Mouse (Mus musculus): ENCODE results near the gene Rufy2. TPM values are rescaled to one million over a fixed set of nuclear protein-coding genes. Genes with fewer than 3 reads are reported as not detected.

Rufy2 gene
- polyA plus RNA-seq, 1 experiment from 2014 or later, result 61.2 TPM

DNA sequence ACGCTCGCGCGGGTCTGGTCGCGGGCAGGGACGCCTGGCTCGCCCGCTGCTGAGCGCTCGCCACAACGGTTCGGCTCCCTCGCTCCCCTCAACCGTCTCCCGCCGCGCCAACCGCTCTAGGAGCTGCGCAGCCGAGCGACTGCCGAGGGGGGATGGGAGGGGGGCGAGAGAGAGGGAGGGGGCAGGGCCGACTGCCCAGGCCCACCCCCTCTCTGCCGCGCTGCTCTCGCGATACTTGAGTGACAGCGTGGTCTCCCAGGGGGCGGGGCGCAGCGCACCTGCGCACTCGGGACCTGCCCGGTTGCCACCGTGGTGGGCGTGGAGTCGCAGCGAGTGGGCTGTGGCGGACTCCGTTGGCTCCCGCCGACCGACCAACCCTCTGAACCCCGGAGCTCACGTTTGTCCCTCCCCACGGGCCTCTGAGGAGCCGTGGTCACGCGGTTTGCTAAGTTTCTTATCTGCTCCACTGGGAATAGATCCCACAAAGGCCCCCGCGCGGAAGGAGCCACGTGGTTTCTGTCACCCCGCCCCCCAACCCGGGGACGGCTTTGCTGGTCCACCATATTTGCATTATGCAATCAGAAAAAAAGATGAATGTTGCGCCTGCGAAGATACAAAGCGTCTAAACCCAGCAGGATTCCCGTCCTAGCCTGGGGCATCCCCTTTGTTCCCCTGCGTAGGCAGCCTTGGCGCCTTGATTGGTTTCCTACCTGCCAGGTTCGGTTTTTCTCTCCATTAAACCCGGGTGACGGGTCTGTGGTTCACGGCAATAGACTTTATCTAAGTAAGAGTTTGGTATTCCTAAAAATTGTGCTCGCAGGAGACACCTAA lies 43.9 kb downstream of the Rufy2 start, which contains the start of the genes Hnrnph3 and Pbld2:
TSS of gene Hnrnph3 (minus strand) at position 469 of the 831 bp plus-strand sequence.
TSS of gene Pbld2 (plus strand) at position 567 of the 831 bp plus-strand sequence.
- H3K9ac ChIP-seq (ENCODE audit: low read depth, low read length), result peak within 1 kb of the TSS; percentile 98
- H3K4me1 ChIP-seq (ENCODE audit: control insufficient read depth, insufficient read depth, low read length), result peaks cover 58% of the 10 kb centered on the region
- peak within 1 kb of the TSS; percentile 100 for H3K27ac ChIP-seq (ENCODE audit: low read length)
- H3K4me2 ChIP-seq (ENCODE audit: low read length), result peak within 1 kb of the TSS; percentile 74
- H3K9me3 ChIP-seq (replicated peaks; ENCODE audit: control insufficient read depth, low read length, poor library complexity, severe bottlenecking), result no peaks in the 10 kb centered on the region
- no peaks in the 10 kb centered on the region for H3K36me3 ChIP-seq (ENCODE audit: control insufficient read depth, insufficient read depth, low read length)
- no peaks in the 10 kb centered on the region for H3K27me3 ChIP-seq (ENCODE audit: control insufficient read depth, insufficient read depth, low read depth, low read length)
- peak within 1 kb of the TSS; percentile 96 for H3K4me3 ChIP-seq (ENCODE audit: low read depth, low read length)
- ATAC-seq, result peak; percentile 93
- WGBS, result under 1% methylated on average over 64 of the region's 69 CpGs

- 0% methylated on average over 8 of the region's 8 CpGs for WGBS
- H3K4me3 ChIP-seq (ENCODE audit: low read depth, low read length), result peak overlapping the region; percentile 96
Measured at GRCm38 (mm10) chr10:63024580-63024910, 44.5 kb downstream of the Rufy2 start.

GRCm38 (mm10) chr10:63025016-63025415 lies 45.0 kb downstream of the Rufy2 start:
- Histone ChIP-seq H3K27me3 (ENCODE audit: control insufficient read depth, insufficient read depth, low read depth, low read length) (no peaks in the 10 kb centered on the region), H3K4me1 (ENCODE audit: control insufficient read depth, insufficient read depth, low read length) (peaks cover 53% of the 10 kb centered on the region), H3K27ac (ENCODE audit: low read length) (peak overlapping the region; percentile 100), H3K9ac (ENCODE audit: low read depth, low read length) (peak overlapping the region; percentile 78), H3K9me3 (replicated peaks; ENCODE audit: control insufficient read depth, low read length, poor library complexity, severe bottlenecking) (no peaks in the 10 kb centered on the region), H3K4me3 (ENCODE audit: low read depth, low read length) (peak overlapping the region; percentile 96), H3K4me2 (ENCODE audit: low read length) (peak overlapping the region; percentile 74), H3K36me3 (ENCODE audit: control insufficient read depth, insufficient read depth, low read length) (no peaks in the 10 kb centered on the region)
- 22% methylated on average over 2 of the region's 2 CpGs for WGBS
- no peak for ATAC-seq

More at GRCm38 (mm10) chr10:63024580-63024910, 44.5 kb downstream of the Rufy2 start:
- Histone ChIP-seq H3K4me2 (ENCODE audit: low read length) (peak overlapping the region; percentile 74), H3K27ac (ENCODE audit: low read length) (peak overlapping the region; percentile 100), H3K9ac (ENCODE audit: low read depth, low read length) (peak overlapping the region; percentile 78), H3K36me3 (ENCODE audit: control insufficient read depth, insufficient read depth, low read length) (no peaks in the 10 kb centered on the region), H3K27me3 (ENCODE audit: control insufficient read depth, insufficient read depth, low read depth, low read length) (no peaks in the 10 kb centered on the region), H3K9me3 (replicated peaks; ENCODE audit: control insufficient read depth, low read length, poor library complexity, severe bottlenecking) (no peaks in the 10 kb centered on the region), H3K4me1 (ENCODE audit: control insufficient read depth, insufficient read depth, low read length) (peaks cover 56% of the 10 kb centered on the region)
- peak; percentile 61 for ATAC-seq

DNA sequence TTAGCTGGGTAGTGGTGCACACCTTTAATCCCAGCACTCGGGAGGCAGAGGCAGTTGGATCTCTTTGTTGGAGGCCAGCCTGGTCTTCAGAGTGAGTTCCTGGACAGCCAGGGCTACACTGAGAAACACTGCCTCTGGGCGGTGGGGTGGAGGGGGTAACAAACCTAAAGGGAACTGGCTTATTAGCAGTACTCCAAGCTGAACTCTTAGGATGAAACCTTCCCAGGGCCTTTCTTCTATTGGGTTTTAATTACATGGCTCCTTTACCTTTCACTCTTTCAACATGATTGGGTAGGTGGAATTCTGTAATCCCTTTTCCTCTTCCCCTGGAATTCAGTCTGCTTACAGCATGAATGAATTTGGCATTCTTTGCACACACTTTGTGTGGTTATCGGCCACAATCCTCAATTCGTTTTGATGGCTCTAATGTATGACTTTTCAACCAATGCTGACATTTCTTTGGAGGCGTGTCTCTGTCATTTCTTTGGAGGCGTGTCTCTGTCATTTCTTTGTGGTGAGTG lies 45.5 kb downstream of the Rufy2 start:
- ATAC-seq, result no peak
- peak overlapping the region; percentile 100 for H3K27ac ChIP-seq (ENCODE audit: low read length)
- no peaks in the 10 kb centered on the region for H3K36me3 ChIP-seq (ENCODE audit: control insufficient read depth, insufficient read depth, low read length)
- H3K4me2 ChIP-seq (ENCODE audit: low read length), result peak overlapping the region; percentile 74
- 7% methylated on average over 6 of the region's 6 CpGs for whole genome bisulfite sequencing
- no peaks in the 10 kb centered on the region for H3K27me3 ChIP-seq (ENCODE audit: control insufficient read depth, insufficient read depth, low read depth, low read length)
- H3K9me3 ChIP-seq (replicated peaks; ENCODE audit: control insufficient read depth, low read length, poor library complexity, severe bottlenecking), result no peaks in the 10 kb centered on the region
- H3K9ac ChIP-seq (ENCODE audit: low read depth, low read length), result peak overlapping the region; percentile 7; the same call in 1 of the 2 replicates
- H3K4me3 ChIP-seq (ENCODE audit: low read depth, low read length), result peak overlapping the region; percentile 96
- H3K4me1 ChIP-seq (ENCODE audit: control insufficient read depth, insufficient read depth, low read length), result peaks cover 47% of the 10 kb centered on the region

- ATAC-seq, result no peak
- H3K36me3 ChIP-seq (ENCODE audit: control insufficient read depth, insufficient read depth, low read length), result no peaks in the 10 kb centered on the region
- no peaks in the 10 kb centered on the region for H3K9me3 ChIP-seq (replicated peaks; ENCODE audit: control insufficient read depth, low read length, poor library complexity, severe bottlenecking)
- H3K9ac ChIP-seq (ENCODE audit: low read depth, low read length), result peak overlapping the region; percentile 13; the same call in 1 of the 2 replicates
- peak overlapping the region; percentile 7; the same call in 1 of the 2 replicates for H3K4me3 ChIP-seq (ENCODE audit: low read depth, low read length)
- 5% methylated on average over 8 of the region's 8 CpGs for WGBS
- H3K4me2 ChIP-seq (ENCODE audit: low read length), result peak overlapping the region; percentile 74
- peak overlapping the region; percentile 100 for H3K27ac ChIP-seq (ENCODE audit: low read length)
- H3K27me3 ChIP-seq (ENCODE audit: control insufficient read depth, insufficient read depth, low read depth, low read length), result no peaks in the 10 kb centered on the region
- peaks cover 41% of the 10 kb centered on the region for H3K4me1 ChIP-seq (ENCODE audit: control insufficient read depth, insufficient read depth, low read length)
Measured at GRCm38 (mm10) chr10:63026156-63026794, 46.3 kb downstream of the Rufy2 start.

DNA sequence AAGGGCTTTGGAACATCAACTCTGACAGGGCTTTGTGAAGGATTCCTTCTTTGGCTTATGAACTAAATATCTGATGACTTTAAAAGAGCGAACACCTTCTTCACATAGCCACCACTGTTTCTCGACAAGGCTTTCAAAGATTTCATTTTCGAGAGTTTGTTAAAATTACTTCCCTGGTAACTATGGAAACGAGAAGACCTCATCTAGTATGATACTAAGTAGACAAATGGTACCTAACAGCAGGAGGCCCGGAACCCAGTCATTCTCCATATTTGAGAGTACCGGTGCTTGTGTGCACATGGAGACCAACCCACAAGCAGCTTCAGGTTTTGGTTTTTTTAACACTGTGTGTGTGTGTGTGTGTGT lies 46.8 kb downstream of the Rufy2 start:
- H3K27me3 ChIP-seq (ENCODE audit: control insufficient read depth, insufficient read depth, low read depth, low read length), result no peaks in the 10 kb centered on the region
- H3K4me3 ChIP-seq (ENCODE audit: low read depth, low read length), result no peak overlapping the region; the same call in 1 of the 2 replicates
- ATAC-seq, result no peak
- no peaks in the 10 kb centered on the region for H3K36me3 ChIP-seq (ENCODE audit: control insufficient read depth, insufficient read depth, low read length)
- peak overlapping the region; percentile 100 for H3K27ac ChIP-seq (ENCODE audit: low read length)
- no peaks in the 10 kb centered on the region for H3K9me3 ChIP-seq (replicated peaks; ENCODE audit: control insufficient read depth, low read length, poor library complexity, severe bottlenecking)
- no peak overlapping the region for H3K9ac ChIP-seq (ENCODE audit: low read depth, low read length)
- peaks cover 37% of the 10 kb centered on the region for H3K4me1 ChIP-seq (ENCODE audit: control insufficient read depth, insufficient read depth, low read length)
- WGBS, result 19% methylated on average over 6 of the region's 6 CpGs
- peak overlapping the region; percentile 74 for H3K4me2 ChIP-seq (ENCODE audit: low read length)

DNA sequence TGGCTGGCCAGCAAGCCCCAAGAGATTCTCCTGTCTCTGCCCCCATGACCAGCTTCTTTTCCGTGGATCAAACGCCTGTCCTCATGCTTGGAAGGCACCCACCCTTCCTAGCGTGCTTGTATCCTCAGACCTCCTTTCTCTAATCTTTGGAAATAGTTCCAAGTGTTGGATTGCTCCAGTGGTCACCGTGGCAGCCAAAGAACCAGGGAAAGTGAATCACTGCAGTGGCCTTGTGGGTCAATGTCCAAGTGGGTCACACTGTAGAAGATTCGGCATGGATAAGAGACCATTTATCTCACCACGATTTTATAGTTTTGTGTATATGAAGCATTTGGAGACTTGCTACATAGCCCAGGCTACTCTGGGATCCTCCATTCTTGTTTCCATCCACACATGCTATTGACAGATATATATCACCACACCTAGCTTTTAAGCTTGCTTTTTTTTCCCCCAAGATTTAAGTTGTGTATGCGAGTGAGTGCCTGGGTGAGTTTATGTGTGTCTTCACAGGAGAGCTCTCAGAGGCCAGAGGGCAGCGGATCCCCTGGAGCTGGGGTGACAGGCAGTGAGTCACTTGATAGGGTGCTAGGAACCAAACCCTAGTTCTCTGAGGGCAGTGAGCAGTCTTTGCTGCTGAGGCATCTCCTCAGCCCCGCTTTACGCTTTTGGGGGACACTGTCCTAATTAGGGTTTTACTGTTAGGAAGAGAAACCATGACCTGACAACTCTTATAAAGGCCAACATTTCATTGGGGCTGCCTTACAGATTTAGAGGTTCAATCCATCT lies 47.5 kb downstream of the Rufy2 start:
- peaks cover 32% of the 10 kb centered on the region for H3K4me1 ChIP-seq (ENCODE audit: control insufficient read depth, insufficient read depth, low read length)
- H3K9ac ChIP-seq (ENCODE audit: low read depth, low read length), result no peak overlapping the region
- no peak overlapping the region for H3K4me2 ChIP-seq (ENCODE audit: low read length)
- no peak overlapping the region for H3K4me3 ChIP-seq (ENCODE audit: low read depth, low read length)
- H3K9me3 ChIP-seq (replicated peaks; ENCODE audit: control insufficient read depth, low read length, poor library complexity, severe bottlenecking), result no peaks in the 10 kb centered on the region
- peak overlapping the region; percentile 100 for H3K27ac ChIP-seq (ENCODE audit: low read length)
- 86% methylated on average over 10 of the region's 10 CpGs for WGBS
- no peaks in the 10 kb centered on the region for H3K36me3 ChIP-seq (ENCODE audit: control insufficient read depth, insufficient read depth, low read length)
- no peak for ATAC-seq
- H3K27me3 ChIP-seq (ENCODE audit: control insufficient read depth, insufficient read depth, low read depth, low read length), result no peaks in the 10 kb centered on the region

GRCm38 (mm10) chr10:63028396-63028795 lies 48.4 kb downstream of the Rufy2 start:
- WGBS, result 44% methylated on average over 4 of the region's 4 CpGs
- ATAC-seq, result no peak

More at GRCm38 (mm10) chr10:63028396-63028795, 48.4 kb downstream of the Rufy2 start:
- Histone ChIP-seq H3K9me3 (replicated peaks; ENCODE audit: control insufficient read depth, low read length, poor library complexity, severe bottlenecking) (no peaks in the 10 kb centered on the region), H3K9ac (ENCODE audit: low read depth, low read length) (no peak overlapping the region), H3K4me2 (ENCODE audit: low read length) (no peak overlapping the region), H3K4me1 (ENCODE audit: control insufficient read depth, insufficient read depth, low read length) (peaks cover 32% of the 10 kb centered on the region), H3K27ac (ENCODE audit: low read length) (peak overlapping the region; percentile 42; the same call in 1 of the 2 replicates), H3K36me3 (ENCODE audit: control insufficient read depth, insufficient read depth, low read length) (no peaks in the 10 kb centered on the region), H3K27me3 (ENCODE audit: control insufficient read depth, insufficient read depth, low read depth, low read length) (no peaks in the 10 kb centered on the region), H3K4me3 (ENCODE audit: low read depth, low read length) (no peak overlapping the region)

Measured in midbrain, embryonic 16.5 days (tissue).